Mouse (Mus musculus): ENCODE results near the gene Mkrn3. TPM values are rescaled to one million over a fixed set of nuclear protein-coding genes. Genes with fewer than 3 reads are reported as not detected.

Mkrn3 gene
- polyA plus RNA-seq, 1 experiment: 0.56 TPM

DNA sequence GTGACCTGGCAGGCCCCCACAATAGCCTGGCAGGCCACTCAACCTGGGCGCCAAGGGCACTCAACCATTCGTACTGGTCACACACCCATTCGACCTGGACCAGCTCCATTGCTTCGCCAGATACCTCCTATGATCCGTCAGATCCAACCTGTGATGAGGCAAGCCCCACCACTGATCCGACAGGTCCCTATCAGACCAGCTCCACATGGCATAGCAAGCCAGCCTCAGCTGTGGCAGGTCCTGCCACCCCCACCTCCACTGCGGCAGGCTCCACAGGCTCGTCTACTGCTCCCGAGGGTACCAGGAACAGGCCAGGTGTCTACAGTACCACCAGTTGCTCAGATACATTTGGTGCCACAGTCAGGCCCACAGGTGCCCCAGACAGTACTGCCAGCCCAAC is 41.4 kb downstream of the Mkrn3 start:
- Histone ChIP-seq H3K27me3 (replicated peaks; ENCODE audit: control insufficient read depth, insufficient read depth, low read length) (no peaks in the 10 kb centered on the region; the same call in 1 of the 2 replicates), H3K27ac (ENCODE audit: insufficient read depth, low read depth, low read length) (no peak overlapping the region), H3K4me1 (ENCODE audit: control insufficient read depth, insufficient read depth, low read length) (no peaks in the 10 kb centered on the region), H3K36me3 (ENCODE audit: control insufficient read depth, insufficient read depth, low read length) (no peaks in the 10 kb centered on the region), H3K4me3 (ENCODE audit: insufficient read depth, low read depth, low read length) (no peak overlapping the region)
- WGBS: 87% methylated on average over 9 of the region's 9 CpGs
- no peak for DNase-seq
- TF ChIP-seq POLR2A (IDR thresholded peaks at IDR 0.05; ENCODE audit: low read depth, low read length) (no peak), CTCF (conservative IDR thresholded peaks at IDR 0.05; ENCODE audit: insufficient read depth, insufficient read length, low read depth, low read length) (no peak)

DNA sequence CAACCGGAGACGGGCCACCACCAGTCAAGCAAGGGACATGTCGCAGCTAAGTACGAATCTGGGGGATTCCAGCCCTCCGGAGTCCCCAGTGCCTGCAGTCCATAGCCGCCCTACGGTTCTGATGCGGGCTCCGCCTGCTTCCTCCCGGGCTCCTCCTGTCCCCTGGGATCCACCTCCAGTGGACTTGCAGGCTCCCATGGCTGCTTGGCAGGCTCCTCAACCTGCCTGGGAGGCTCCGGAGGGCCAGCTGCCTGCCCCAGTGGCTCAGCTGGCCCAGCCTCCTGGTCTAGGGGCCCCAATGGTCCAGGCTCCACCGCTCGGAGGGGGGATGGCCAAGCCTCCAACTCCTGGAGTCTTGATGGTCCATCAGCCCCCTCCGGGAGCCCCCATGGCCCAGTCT is 42.6 kb downstream of the Mkrn3 start:
- WGBS: 43% methylated on average over 14 of the region's 14 CpGs
- Histone ChIP-seq H3K36me3 (ENCODE audit: control insufficient read depth, insufficient read depth, low read length) (no peaks in the 10 kb centered on the region), H3K27ac (ENCODE audit: insufficient read depth, low read depth, low read length) (no peak overlapping the region), H3K4me1 (ENCODE audit: control insufficient read depth, insufficient read depth, low read length) (no peaks in the 10 kb centered on the region), H3K27me3 (replicated peaks; ENCODE audit: control insufficient read depth, insufficient read depth, low read length) (no peaks in the 10 kb centered on the region; the same call in 1 of the 2 replicates), H3K4me3 (ENCODE audit: insufficient read depth, low read depth, low read length) (no peak overlapping the region)
- DNase-seq: no peak
- TF ChIP-seq CTCF (conservative IDR thresholded peaks at IDR 0.05; ENCODE audit: insufficient read depth, insufficient read length, low read depth, low read length): no peak
- no peak for TF ChIP-seq POLR2A (IDR thresholded peaks at IDR 0.05; ENCODE audit: low read depth, low read length)

DNA sequence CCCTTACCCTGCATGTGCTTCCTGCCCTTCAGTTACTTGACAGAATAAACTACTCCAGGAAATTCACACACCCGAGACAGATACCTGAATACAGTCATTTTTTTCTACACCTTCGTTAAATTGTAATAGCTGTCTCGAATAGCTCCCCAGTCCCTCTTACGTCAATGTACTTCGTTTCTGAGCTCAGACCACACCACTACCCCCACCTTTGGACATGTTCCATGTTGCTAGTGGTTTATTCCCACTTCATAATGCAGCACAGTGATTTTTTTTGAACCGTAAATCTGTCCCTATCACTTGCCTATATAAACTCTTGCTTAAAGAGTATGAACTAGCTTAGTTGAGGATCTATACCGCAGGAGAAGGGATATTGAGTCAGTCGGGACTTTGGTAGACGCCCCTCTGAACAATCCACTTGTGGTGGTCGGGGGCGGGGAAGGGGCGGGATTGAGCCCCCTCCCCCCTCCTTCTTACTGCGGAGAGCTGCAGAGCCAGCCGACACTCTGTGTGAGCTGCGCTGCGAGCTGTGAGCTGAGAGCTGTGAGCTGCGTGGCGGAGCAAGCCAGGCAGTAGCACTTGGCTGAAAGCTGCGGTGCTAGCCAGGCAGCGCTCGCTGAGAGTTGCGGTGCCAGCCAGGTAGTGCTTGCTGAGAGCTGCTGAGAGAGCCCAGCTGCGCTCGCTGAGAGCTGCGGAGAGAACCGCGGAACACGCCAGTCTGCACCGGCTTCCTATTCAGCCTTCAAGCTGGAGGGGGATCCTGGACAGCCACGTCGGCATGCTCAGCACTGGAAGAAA is 43.2 kb downstream of the Mkrn3 start, which contains the start of gene Magel2:
Magel2 (plus strand) TSS at position 501 of the 795 bp plus-strand sequence.
- H3K4me1 ChIP-seq (ENCODE audit: control insufficient read depth, insufficient read depth, low read length): no peaks in the 10 kb centered on the region
- WGBS: 26% methylated on average over 31 of the region's 31 CpGs
- no peaks in the 10 kb centered on the region for H3K36me3 ChIP-seq (ENCODE audit: control insufficient read depth, insufficient read depth, low read length)
- DNase-seq: no peak
- no peak for TF ChIP-seq POLR2A (IDR thresholded peaks at IDR 0.05; ENCODE audit: low read depth, low read length)
- no peak for TF ChIP-seq CTCF (conservative IDR thresholded peaks at IDR 0.05; ENCODE audit: insufficient read depth, insufficient read length, low read depth, low read length)
- H3K27ac ChIP-seq (ENCODE audit: insufficient read depth, low read depth, low read length): no peak within 1 kb of the TSS
- H3K4me3 ChIP-seq (ENCODE audit: insufficient read depth, low read depth, low read length): no peak within 1 kb of the TSS
- no peaks in the 10 kb centered on the region; the same call in 1 of the 2 replicates for H3K27me3 ChIP-seq (replicated peaks; ENCODE audit: control insufficient read depth, insufficient read depth, low read length)

DNA sequence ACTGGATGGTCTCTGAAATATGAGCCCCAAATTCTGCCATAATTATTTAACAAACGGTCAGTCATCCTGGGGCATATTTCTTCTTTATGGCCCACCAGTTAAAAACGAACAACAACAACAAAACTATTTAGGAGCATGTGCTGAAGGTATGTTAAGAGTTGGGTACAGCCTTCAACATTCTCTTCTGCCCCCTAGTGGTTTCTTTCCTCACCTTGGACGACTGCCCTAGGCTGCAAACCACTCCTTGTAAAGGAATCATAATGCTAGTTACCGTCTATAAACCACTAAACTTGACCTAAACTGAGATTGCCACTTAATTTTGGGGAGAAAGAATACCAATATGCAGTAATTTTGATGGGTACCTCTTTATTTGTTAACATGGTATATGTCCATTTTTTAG is 44.3 kb downstream of the Mkrn3 start:
- no peaks in the 10 kb centered on the region for H3K36me3 ChIP-seq (ENCODE audit: control insufficient read depth, insufficient read depth, low read length)
- H3K27ac ChIP-seq (ENCODE audit: insufficient read depth, low read depth, low read length): no peak overlapping the region
- no peaks in the 10 kb centered on the region; the same call in 1 of the 2 replicates for H3K27me3 ChIP-seq (replicated peaks; ENCODE audit: control insufficient read depth, insufficient read depth, low read length)
- H3K4me3 ChIP-seq (ENCODE audit: insufficient read depth, low read depth, low read length): no peak overlapping the region
- WGBS: 26% methylated on average over 4 of the region's 4 CpGs
- DNase-seq: peak; percentile 19
- no peaks in the 10 kb centered on the region for H3K4me1 ChIP-seq (ENCODE audit: control insufficient read depth, insufficient read depth, low read length)
- TF ChIP-seq POLR2A (IDR thresholded peaks at IDR 0.05; ENCODE audit: low read depth, low read length) (no peak), CTCF (conservative IDR thresholded peaks at IDR 0.05; ENCODE audit: insufficient read depth, insufficient read length, low read depth, low read length) (peak; percentile 33; the same call in 1 of the 2 replicates)

Other genes with a start within 250 kb of the Mkrn3 start
- 2.3 TPM in 2 replicates for gene Ndn, start 73.6 kb downstream of the Mkrn3 start, polyA plus RNA-seq (2012; rRNA removed)
- gene Magel2, start 43.1 kb downstream of the Mkrn3 start, polyA plus RNA-seq (2012; rRNA removed): 0.02 TPM in 1 of 2 replicates, not detected in the other
- gene Peg12, start 44.4 kb upstream of the Mkrn3 start, polyA plus RNA-seq (2012; rRNA removed): 0.30 and 0.35 TPM in 2 replicates